ENCODE assay signal across 8 mouse cellular contexts in the genomic region with DNA sequence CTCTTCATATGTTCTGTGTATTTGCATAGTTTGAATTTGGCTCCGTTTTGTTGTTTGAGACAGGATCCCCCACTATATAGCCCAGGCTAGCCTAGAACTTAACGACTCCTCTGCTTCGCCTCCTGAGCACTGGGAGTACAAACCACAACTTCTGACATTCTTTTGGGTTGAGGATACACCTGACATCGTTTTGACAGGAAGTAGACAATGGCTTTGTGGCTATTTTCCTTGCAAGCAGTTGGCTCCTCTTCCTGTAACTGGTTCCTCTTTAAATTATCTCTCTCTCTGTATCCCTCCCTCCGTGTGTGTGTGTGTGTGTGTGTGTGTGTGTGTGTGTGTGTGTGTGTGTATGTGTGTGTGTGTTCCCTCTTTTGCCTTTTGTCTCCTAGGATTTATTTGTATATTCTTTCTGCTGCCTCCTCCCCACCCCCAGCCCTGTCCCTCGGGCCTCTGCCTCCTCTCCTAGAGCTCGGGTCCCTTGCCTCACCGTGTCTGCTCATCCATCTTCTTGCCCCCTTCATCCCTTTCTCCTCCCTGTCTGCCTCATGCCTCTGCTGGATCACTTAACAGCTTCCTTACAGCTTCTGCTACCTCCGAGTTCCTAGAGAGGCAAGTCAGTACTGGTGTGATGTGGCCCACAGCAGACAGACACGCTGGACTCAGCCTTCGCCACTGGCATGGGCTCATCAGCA. TPM values are rescaled to one million over a fixed set of nuclear protein-coding genes. Genes with fewer than 3 reads are reported as not detected.
A peak's percentile ranks its signal among the peaks of the same experiment; 100 is the strongest.
DNase-seq lines count a peak whose midpoint lies in the region; ATAC-seq and TF ChIP-seq lines count a peak whose summit lies in the region.

No protein-coding gene starts in this region.

- no peak overlapping the region for H3K4me3 ChIP-seq in hindbrain, embryonic 10.5 days
- H3K4me3 ChIP-seq in hindbrain, postnatal 0 days (ENCODE audit: low read length), result no peak overlapping the region
- H3K4me3 ChIP-seq in MEL (ENCODE audit: control insufficient read depth in 1 of 2, insufficient read depth in 1 of 2, low read depth in 2 of 2, low read length in 2 of 2), result no peak overlapping the region
- H3K4me3 ChIP-seq in hindbrain, embryonic 14.5 days (replicated peaks; ENCODE audit: low read length), result no peak overlapping the region
- no peak overlapping the region for H3K4me3 ChIP-seq in midbrain, embryonic 13.5 days (replicated peaks)

- DNase-seq in hindbrain, embryonic 10.5 days (ENCODE audit: low spot score), result no peak
- no peak for DNase-seq in hindbrain, postnatal 0 days (ENCODE audit: low spot score)
- peak; percentile 69 for DNase-seq in MEL (ENCODE audit: low read depth, low spot score)
- no peak for DNase-seq in hindbrain, embryonic 14.5 days (ENCODE audit: low spot score)
- DNase-seq in layer of hippocampus, postnatal 14 days (ENCODE audit: low spot score in 2 of 2), result no peak
- no peak for DNase-seq in layer of hippocampus, adult 9-10 months (ENCODE audit: low spot score)
- DNase-seq in Muller cell, postnatal 12 days (ENCODE audit: inconsistent ontology term), result no peak

- H3K9ac ChIP-seq in hindbrain, postnatal 0 days (replicated peaks; ENCODE audit: low read length), result no peak overlapping the region
- H3K9ac ChIP-seq in MEL (ENCODE audit: control insufficient read depth, low read depth, low read length, poor library complexity, severe bottlenecking), result no peak overlapping the region
- no peak overlapping the region for H3K9ac ChIP-seq in hindbrain, embryonic 14.5 days
- H3K9ac ChIP-seq in midbrain, embryonic 13.5 days (replicated peaks), result no peak overlapping the region

- H3K9me3 ChIP-seq in hindbrain, embryonic 10.5 days, result no peaks in the 10 kb centered on the region
- H3K9me3 ChIP-seq in hindbrain, postnatal 0 days (ENCODE audit: low read length), result no peaks in the 10 kb centered on the region
- H3K9me3 ChIP-seq in MEL (replicated peaks; ENCODE audit: insufficient read depth, low read length), result no peaks in the 10 kb centered on the region
- H3K9me3 ChIP-seq in hindbrain, embryonic 14.5 days (ENCODE audit: control insufficient read depth, low read length), result no peaks in the 10 kb centered on the region
- H3K9me3 ChIP-seq in midbrain, embryonic 13.5 days, result no peaks in the 10 kb centered on the region

- ATAC-seq in hindbrain, postnatal 0 days, result no peak
- ATAC-seq in hindbrain, embryonic 14.5 days (ENCODE audit: low FRiP score), result no peak
- ATAC-seq in midbrain, embryonic 13.5 days, result no peak

- peaks cover 55% of the 10 kb centered on the region for H3K4me1 ChIP-seq in hindbrain, embryonic 10.5 days (replicated peaks)
- H3K4me1 ChIP-seq in hindbrain, postnatal 0 days (ENCODE audit: insufficient read depth, low read length), result peaks cover 17% of the 10 kb centered on the region
- peaks cover 5 to 6% of the 10 kb centered on the region in 2 experiments; a peak in 3 of 4 replicates for H3K4me1 ChIP-seq in MEL (ENCODE audit: control insufficient read depth in 1 of 2, insufficient read depth in 2 of 2, low read length in 2 of 2)
- H3K4me1 ChIP-seq in hindbrain, embryonic 14.5 days (replicated peaks; ENCODE audit: control insufficient read depth, insufficient read depth, low read length), result peaks cover 24% of the 10 kb centered on the region
- H3K4me1 ChIP-seq in midbrain, embryonic 13.5 days (replicated peaks), result peaks cover 65% of the 10 kb centered on the region

- WGBS in hindbrain, embryonic 10.5 days, result 62% methylated on average over 11 of the region's 11 CpGs
- 52% methylated on average over 11 of the region's 11 CpGs for WGBS in hindbrain, postnatal 0 days
- 55% methylated on average over 11 of the region's 11 CpGs for WGBS in hindbrain, embryonic 14.5 days
- 55% methylated on average over 11 of the region's 11 CpGs for WGBS in midbrain, embryonic 13.5 days

- peak overlapping the region; percentile 75 for H3K27ac ChIP-seq in hindbrain, embryonic 10.5 days
- no peak overlapping the region for H3K27ac ChIP-seq in hindbrain, postnatal 0 days
- peak overlapping the region; percentile 55; the same call in 1 of the 2 replicates for H3K27ac ChIP-seq in MEL (ENCODE audit: control insufficient read depth, low read depth, low read length)
- H3K27ac ChIP-seq in hindbrain, embryonic 14.5 days, result peak overlapping the region; percentile 33; the same call in 1 of the 2 replicates
- H3K27ac ChIP-seq in midbrain, embryonic 13.5 days, result peak overlapping the region; percentile 51; the same call in 1 of the 2 replicates

- no peak overlapping the region for H3K4me2 ChIP-seq in hindbrain, postnatal 0 days (ENCODE audit: low read depth, low read length)
- no peak overlapping the region for H3K4me2 ChIP-seq in hindbrain, embryonic 14.5 days (replicated peaks)
- no peak overlapping the region; the same call in 1 of the 2 replicates for H3K4me2 ChIP-seq in midbrain, embryonic 13.5 days (replicated peaks)

- no peak for TF ChIP-seq RAD21 in MEL (IDR thresholded peaks at IDR 0.05; ENCODE audit: low read depth, low read length)

- no peak for TF ChIP-seq CTCF in hindbrain, postnatal 0 days (IDR thresholded peaks at IDR 0.05; ENCODE audit: low read depth)
- no peak for TF ChIP-seq CTCF in MEL (IDR thresholded peaks at IDR 0.05 in 2 of 3, conservative IDR thresholded peaks at IDR 0.05 in 1 of 3; ENCODE audit: control insufficient read depth in 1 of 3, insufficient read depth in 1 of 3, low read depth in 2 of 3, low read length in 3 of 3, poor library complexity in 1 of 3, severe bottlenecking in 1 of 3)

- peak; percentile 55 to 73 for TF ChIP-seq EP300 in MEL (IDR thresholded peaks at IDR 0.05; ENCODE audit: low read depth in 1 of 2, low read length in 2 of 2)

- H3K79me2 ChIP-seq in MEL (ENCODE audit: control insufficient read depth, insufficient read depth, low read length, poor library complexity), result no peaks in the 10 kb centered on the region

- no peaks in the 10 kb centered on the region for H3K36me3 ChIP-seq in hindbrain, embryonic 10.5 days
- H3K36me3 ChIP-seq in hindbrain, postnatal 0 days (ENCODE audit: insufficient read depth, low read length), result no peaks in the 10 kb centered on the region
- H3K36me3 ChIP-seq in MEL (ENCODE audit: control insufficient read depth in 1 of 2, insufficient read depth in 2 of 2, low read length in 2 of 2), result peaks cover 0 to 3% of the 10 kb centered on the region in 2 experiments; a peak in 2 of 4 replicates
- no peaks in the 10 kb centered on the region for H3K36me3 ChIP-seq in hindbrain, embryonic 14.5 days (replicated peaks; ENCODE audit: control insufficient read depth, insufficient read depth)
- H3K36me3 ChIP-seq in midbrain, embryonic 13.5 days, result no peaks in the 10 kb centered on the region

- no peak for TF ChIP-seq POLR2A in MEL (IDR thresholded peaks at IDR 0.05; ENCODE audit: control insufficient read depth in 1 of 2, insufficient read depth in 1 of 2, low read depth in 1 of 2, low read length in 2 of 2, poor library complexity in 1 of 2)

- H3K27me3 ChIP-seq in hindbrain, embryonic 10.5 days (ENCODE audit: insufficient read depth, poor library complexity, severe bottlenecking), result no peaks in the 10 kb centered on the region
- H3K27me3 ChIP-seq in hindbrain, postnatal 0 days (ENCODE audit: insufficient read depth, low read length), result no peaks in the 10 kb centered on the region
- H3K27me3 ChIP-seq in MEL (ENCODE audit: control insufficient read depth in 1 of 2, insufficient read depth in 2 of 2, low read length in 2 of 2), result no peaks in the 10 kb centered on the region
- H3K27me3 ChIP-seq in hindbrain, embryonic 14.5 days (ENCODE audit: control insufficient read depth, insufficient read depth, low read length), result no peaks in the 10 kb centered on the region
- 0 out of 2 replicates have a peak, but pooled peaks cover 3% of the 10 kb centered on the region for H3K27me3 ChIP-seq in midbrain, embryonic 13.5 days

TF ChIP-seq in MEL, 35 proteins besides CTCF, POLR2A, EP300 and RAD21:
- TF ChIP-seq ETS1 (IDR thresholded peaks at IDR 0.05; ENCODE audit: low read depth, low read length) (peak; percentile 65), TCF12 (IDR thresholded peaks at IDR 0.05; ENCODE audit: low read depth, low read length) (peak; percentile 58; the same call in 1 of the 2 replicates), GATA1 (IDR thresholded peaks at IDR 0.05; ENCODE audit: low read depth, low read length) (0 out of 2 replicates have a peak, but pooled peaks have one; percentile 26), NELFE (IDR thresholded peaks at IDR 0.05; ENCODE audit: low read depth, low read length) (no peak), RCOR1 (IDR thresholded peaks at IDR 0.05; ENCODE audit: low read depth, low read length) (0 out of 2 replicates have a peak, but pooled peaks have one; percentile 14)

RNA-seq across cellular contexts. Expression of a gene that starts 53.5 kb away (rescaled TPM):
- polyA plus RNA-seq in hindbrain, embryonic 10.5 days (2016; fragmentation: Nextera tagmentation; extraction: Ambion mirVana), result 35.5 and 41.5 TPM in 2 replicates
- total RNA-seq in hindbrain, postnatal 0 days (2014; rRNA removed), result 26.6 and 30.3 TPM in 2 replicates
- polyA plus RNA-seq in hindbrain, postnatal 0 days (2015; fragmentation: Nextera tagmentation; extraction: Ambion mirVana), result 35.3 and 39.5 TPM in 2 replicates
- 2.5 and 3.2 TPM in 2 replicates for total RNA-seq in MEL (2012; rRNA removed)
- 10 to 100 TPM in 1 of 2 experiments, not detected in 1; 20.1 TPM for polyA plus RNA-seq in MEL (2012; ENCODE audit: insufficient read depth in 1 of 2, insufficient read length in 2 of 2, low read depth in 1 of 2, low replicate concordance in 2 of 2, missing spikeins in 1 of 2)
- polyA plus RNA-seq in hindbrain, embryonic 14.5 days (2014; fragmentation: Nextera tagmentation; extraction: Ambion mirVana), result 35.0 and 47.1 TPM in 2 replicates
- 31.7 and 34.0 TPM in 2 replicates for polyA plus RNA-seq in midbrain, embryonic 13.5 days (2015; fragmentation: Nextera tagmentation; extraction: Ambion mirVana)
- total RNA-seq in layer of hippocampus, postnatal 14 days (2021), result 10 to 100 TPM; 18.6 to 21.7 TPM
